Mouse (Mus musculus): Measurements from ENCODE around the gene Vsig4. TPM values are rescaled to one million over a fixed set of nuclear protein-coding genes. Genes with fewer than 3 reads are reported as not detected.
"Not testable (repeated sequence)": the region's sequence is repeated elsewhere in the genome, so short reads cannot be mapped to it uniquely, and the experiment has no call there.

Vsig4 gene
- polyA plus RNA-seq (2012; rRNA removed): 0.22 and 0.27 TPM in 2 replicates

- DNase-seq (ENCODE audit: low spot score): no peak
Measured at GRCm38 (mm10) chrX:96293338-96293737, at the start of gene Vsig4. Gene Vsig4, minus strand, starts transcription at chrX:96293438.

DNA sequence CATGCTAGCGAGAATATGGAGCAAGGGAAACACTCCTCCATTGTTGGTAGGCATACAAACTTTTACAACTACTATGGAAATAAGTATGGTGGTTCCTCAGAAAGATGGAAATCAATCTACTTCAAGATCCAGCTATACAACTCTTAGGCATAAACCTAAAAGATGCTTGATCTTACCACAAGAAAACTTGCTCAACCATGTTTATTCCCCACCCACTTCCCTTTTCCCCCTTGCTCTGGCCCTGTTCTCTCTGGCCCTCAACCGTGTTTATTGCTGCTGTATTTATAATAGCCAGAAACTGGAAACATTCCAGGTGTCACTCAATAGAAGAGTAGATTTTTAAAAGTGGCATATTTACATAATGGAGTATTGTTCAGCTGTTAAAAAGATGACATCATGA lies 45.9 kb upstream of the Vsig4 start:
- no peak for DNase-seq (ENCODE audit: low spot score)

DNA sequence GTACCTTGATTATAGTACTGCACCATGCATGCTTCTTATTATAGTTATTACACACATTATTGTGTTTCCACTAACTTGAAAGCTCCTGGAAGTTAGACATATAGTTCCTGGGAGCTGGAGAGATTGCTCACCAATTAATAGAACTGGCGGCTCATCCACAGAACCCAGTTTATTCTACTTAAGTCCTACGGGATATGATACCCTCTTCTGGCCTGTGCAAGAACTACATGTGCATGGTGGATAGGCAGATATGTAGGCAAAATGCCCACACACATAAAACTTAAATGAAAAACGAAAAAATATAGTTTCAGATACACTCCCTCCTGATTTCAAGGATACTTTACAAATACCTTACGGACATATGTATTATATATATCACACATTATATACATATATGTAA lies 36.5 kb upstream of the Vsig4 start:
- DNase-seq (ENCODE audit: low spot score): no peak

DNA sequence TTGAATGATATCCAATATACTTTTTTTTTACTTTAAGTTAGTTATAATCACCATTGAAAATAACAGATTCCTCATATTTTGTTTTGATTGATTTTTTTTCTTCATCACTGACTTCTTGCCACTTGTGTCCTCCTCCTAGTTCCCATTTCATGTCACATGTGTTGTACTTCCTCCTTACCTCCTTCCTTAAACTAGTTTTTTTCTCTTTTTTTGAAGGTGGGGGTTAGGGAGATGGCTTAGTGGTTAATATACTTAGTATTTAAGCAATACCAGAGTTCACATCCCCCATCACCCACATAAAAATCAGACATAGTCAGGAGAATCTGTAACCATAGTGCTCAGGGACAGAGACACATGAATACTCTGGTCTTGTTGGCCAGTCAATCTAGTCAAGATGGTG lies 36.7 kb downstream of the Vsig4 start:
- DNase-seq (ENCODE audit: low spot score): no peak

GRCm38 (mm10) chrX:96239644-96240043 lies 53.6 kb downstream of the Vsig4 start:
- no peak for DNase-seq (ENCODE audit: low spot score)

GRCm38 (mm10) chrX:96239037-96239436 lies 54.2 kb downstream of the Vsig4 start:
- no peak for DNase-seq (ENCODE audit: low spot score)

GRCm38 (mm10) chrX:96235775-96236174 lies 57.5 kb downstream of the Vsig4 start:
- DNase-seq (ENCODE audit: low spot score): no peak

DNA sequence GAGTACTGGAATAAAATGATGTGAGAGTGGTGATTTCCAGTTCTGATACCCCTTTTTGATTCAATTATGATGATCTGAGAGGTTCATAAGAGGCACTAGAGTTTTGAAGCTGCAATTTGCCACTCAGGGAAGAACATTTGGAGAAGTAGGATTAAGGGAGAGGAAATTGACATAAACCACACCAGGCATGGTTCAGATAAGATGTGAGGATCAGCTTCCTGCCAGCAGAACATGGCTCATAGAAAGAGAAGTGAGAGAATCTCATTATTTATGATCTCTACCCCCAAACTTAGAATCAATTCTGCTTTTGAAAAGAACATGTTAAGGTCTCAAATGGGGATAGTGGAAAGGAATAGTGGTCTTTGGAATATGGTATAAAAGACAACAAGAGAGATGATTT lies 66.2 kb downstream of the Vsig4 start:
- no peak for DNase-seq (ENCODE audit: low spot score)

GRCm38 (mm10) chrX:96225474-96225873 lies 67.8 kb downstream of the Vsig4 start:
- no peak for DNase-seq (ENCODE audit: low spot score)

- DNase-seq (ENCODE audit: low spot score): no peak
Measured at GRCm38 (mm10) chrX:96224210-96224609, 69.0 kb downstream of the Vsig4 start.

DNA sequence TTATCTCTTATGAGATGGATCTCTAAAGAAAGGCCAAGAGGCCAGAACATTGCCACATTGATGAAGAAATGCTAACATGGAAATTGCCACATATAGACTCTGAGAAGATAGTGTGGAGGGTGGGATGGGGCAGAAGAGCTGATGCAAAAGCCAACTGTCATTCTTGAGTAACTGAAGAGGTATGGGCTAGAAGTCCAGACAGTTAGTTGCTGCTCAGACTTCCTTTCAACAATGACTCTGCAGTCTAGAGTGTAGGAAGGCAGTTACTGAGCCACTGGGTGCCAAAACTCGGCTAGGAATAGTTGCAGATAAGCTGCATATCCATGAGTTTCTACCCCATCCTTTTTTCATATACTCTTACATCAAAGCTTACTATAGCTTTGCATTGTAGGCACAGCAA lies 75.2 kb downstream of the Vsig4 start:
- DNase-seq (ENCODE audit: low spot score): no peak

GRCm38 (mm10) chrX:96206872-96207271 lies 86.4 kb downstream of the Vsig4 start:
- DNase-seq (ENCODE audit: low spot score): no peak

DNA sequence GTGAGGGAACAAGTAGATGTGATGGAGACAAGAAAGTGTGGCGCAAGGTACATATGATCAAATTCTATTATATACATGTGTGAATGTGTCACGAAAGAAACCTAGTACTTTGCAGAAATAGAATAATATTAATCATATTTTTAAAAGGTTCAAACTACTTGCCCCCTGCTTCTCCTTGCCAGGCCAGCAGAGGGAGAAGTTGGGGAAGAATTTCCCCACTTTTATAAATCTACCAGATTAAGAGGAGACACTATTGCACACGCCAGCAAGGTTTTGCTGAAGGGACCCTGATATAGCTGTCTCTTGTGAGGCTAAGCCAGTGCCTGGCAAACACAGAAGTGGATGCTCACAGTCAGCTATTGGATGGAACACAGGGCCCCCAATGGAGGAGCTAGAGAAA lies 88.1 kb downstream of the Vsig4 start:
- DNase-seq (ENCODE audit: low spot score): not testable (repeated sequence)

Other genes with a start within 250 kb of the Vsig4 start
- 99.7 and 121 TPM in 2 replicates for gene Msn, start 197.4 kb downstream of the Vsig4 start, polyA plus RNA-seq (2012; rRNA removed)
- gene Heph, start 161.9 kb upstream of the Vsig4 start, polyA plus RNA-seq (2012; rRNA removed): 2.7 and 3.1 TPM in 2 replicates
- gene Hsf3, start 162.9 kb upstream of the Vsig4 start, polyA plus RNA-seq (2012; rRNA removed): 0.06 TPM in 2 replicates